Mouse (Mus musculus): Measurements from ENCODE around the gene Clk3. TPM values are rescaled to one million over a fixed set of nuclear protein-coding genes. Genes with fewer than 3 reads are reported as not detected.

Clk3 gene
- polyA plus RNA-seq, 1 experiment from 2014 or later, result 105 TPM

- H3K4me1 ChIP-seq (replicated peaks), result peaks cover 89% of the 10 kb centered on the region
- WGBS (ENCODE audit: insufficient replicate concordance), result 13% methylated on average over 1 of the region's 1 CpGs
- peak overlapping the region; percentile 43 for H3K4me3 ChIP-seq (replicated peaks)
- peak overlapping the region; percentile 57 for H3K9ac ChIP-seq
- no peaks in the 10 kb centered on the region for H3K36me3 ChIP-seq (replicated peaks)
- peak overlapping the region; percentile 64 for H3K4me2 ChIP-seq
- H3K27ac ChIP-seq (replicated peaks), result peak overlapping the region; percentile 99
- H3K9me3 ChIP-seq (replicated peaks), result no peaks in the 10 kb centered on the region
- ATAC-seq (ENCODE audit: insufficient read depth), result peak; percentile 3; the same call in 1 of the 2 replicates
- H3K27me3 ChIP-seq, result 0 out of 2 replicates have a peak, but pooled peaks cover 4% of the 10 kb centered on the region
These were observed 4.6 kb upstream of the Clk3 start for GRCm38 (mm10) chr9:57770214-57770613.

DNA sequence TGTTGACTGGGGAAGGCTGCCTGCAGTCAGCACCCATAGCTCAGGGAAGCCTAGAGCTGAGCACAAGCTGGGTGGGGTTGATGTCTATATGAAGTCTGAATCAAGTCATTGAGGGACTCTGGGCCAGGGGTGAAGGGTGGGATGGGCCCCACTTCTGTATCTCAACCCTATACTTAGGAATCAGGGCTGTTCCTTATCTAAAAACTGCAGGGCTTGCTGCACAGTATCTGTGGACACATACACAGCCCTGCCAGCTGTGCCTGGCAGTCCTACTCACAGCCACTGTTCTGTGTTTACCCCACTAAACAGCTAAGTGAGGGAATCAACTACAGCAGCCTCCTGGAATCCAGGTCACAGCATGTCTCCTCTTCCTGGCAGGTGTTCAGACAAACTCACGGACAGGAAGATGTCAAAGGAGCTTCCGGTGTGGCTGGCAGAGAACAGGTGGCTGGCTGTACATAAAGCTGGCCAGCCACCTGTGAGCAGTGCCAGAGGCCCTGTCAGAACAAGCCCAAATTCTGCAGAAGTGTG is 3.9 kb upstream of the Clk3 start:
- Histone ChIP-seq H3K9ac (peak overlapping the region; percentile 57), H3K27ac (replicated peaks) (peak overlapping the region; percentile 99), H3K27me3 (0 out of 2 replicates have a peak, but pooled peaks cover 4% of the 10 kb centered on the region), H3K36me3 (replicated peaks) (no peaks in the 10 kb centered on the region), H3K4me3 (replicated peaks) (peak overlapping the region; percentile 43), H3K4me2 (peak overlapping the region; percentile 64), H3K9me3 (replicated peaks) (no peaks in the 10 kb centered on the region), H3K4me1 (replicated peaks) (peaks cover 82% of the 10 kb centered on the region)
- ATAC-seq (ENCODE audit: insufficient read depth), result peak; percentile 81
- WGBS (ENCODE audit: insufficient replicate concordance), result 43% methylated on average over 2 of the region's 2 CpGs

GRCm38 (mm10) chr9:57767231-57767630 is 1.6 kb upstream of the Clk3 start:
- no peaks in the 10 kb centered on the region for H3K9me3 ChIP-seq (replicated peaks)
- ATAC-seq (ENCODE audit: insufficient read depth), result no peak
- H3K4me3 ChIP-seq (replicated peaks), result no peak overlapping the region
- peaks cover 78% of the 10 kb centered on the region for H3K4me1 ChIP-seq (replicated peaks)
- no peak overlapping the region for H3K4me2 ChIP-seq
- H3K9ac ChIP-seq, result peak overlapping the region; percentile 2; the same call in 1 of the 2 replicates
- 0 out of 2 replicates have a peak, but pooled peaks cover 4% of the 10 kb centered on the region for H3K27me3 ChIP-seq
- 0 out of 2 replicates have a peak, but pooled peaks cover 6% of the 10 kb centered on the region for H3K36me3 ChIP-seq (replicated peaks)
- peak overlapping the region; percentile 99 for H3K27ac ChIP-seq (replicated peaks)
- WGBS (ENCODE audit: insufficient replicate concordance), result 82% methylated on average over 4 of the region's 4 CpGs

DNA sequence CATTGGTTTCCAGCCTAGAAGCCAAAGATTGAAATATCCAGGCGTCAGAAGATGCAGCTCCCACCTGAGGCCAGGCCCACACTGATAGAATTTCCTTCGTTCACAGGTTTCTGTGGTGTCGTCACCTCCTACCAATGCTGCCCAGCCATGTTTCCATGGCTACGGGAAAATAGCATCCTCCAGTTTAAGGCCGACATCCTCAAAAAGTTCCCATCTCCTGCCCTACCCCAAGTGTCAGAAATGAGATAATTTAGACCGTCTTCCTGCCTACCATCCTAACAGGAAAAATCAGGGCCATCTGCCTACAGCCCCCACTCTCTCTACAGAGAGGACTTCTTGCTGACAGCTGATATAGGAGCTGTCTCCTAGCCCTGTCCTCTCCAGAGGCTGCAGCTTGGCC is 771 bp upstream of the Clk3 start:
- no peaks in the 10 kb centered on the region for H3K9me3 ChIP-seq (replicated peaks)
- peak overlapping the region; percentile 99 for H3K27ac ChIP-seq (replicated peaks)
- no peak for ATAC-seq (ENCODE audit: insufficient read depth)
- H3K9ac ChIP-seq, result peak overlapping the region; percentile 95
- WGBS (ENCODE audit: insufficient replicate concordance), result 54% methylated on average over 6 of the region's 6 CpGs
- H3K4me2 ChIP-seq, result peak overlapping the region; percentile 93
- 0 out of 2 replicates have a peak, but pooled peaks cover 4% of the 10 kb centered on the region for H3K27me3 ChIP-seq
- H3K36me3 ChIP-seq (replicated peaks), result peaks cover 14% of the 10 kb centered on the region
- peak overlapping the region; percentile 85 for H3K4me3 ChIP-seq (replicated peaks)
- peaks cover 78% of the 10 kb centered on the region for H3K4me1 ChIP-seq (replicated peaks)

DNA sequence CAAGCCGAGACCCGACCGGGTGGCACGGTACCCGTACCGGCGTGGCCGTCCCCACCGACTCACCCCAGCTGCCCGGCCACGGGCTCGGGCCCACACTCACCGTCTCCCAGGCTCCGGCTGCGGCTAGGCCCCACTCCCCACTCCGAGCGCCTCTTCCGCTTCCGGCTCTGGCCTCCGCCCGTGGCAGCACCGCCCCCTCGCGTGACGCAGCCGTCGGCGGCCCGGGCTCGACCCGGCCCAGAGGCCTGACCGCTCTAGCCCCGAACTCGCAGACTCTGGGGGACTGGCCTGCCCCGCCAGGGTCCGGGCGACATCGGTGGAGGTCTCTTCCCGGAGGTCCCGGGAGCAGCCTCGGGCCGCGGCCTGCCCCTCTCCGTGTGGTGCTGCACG is 691 bp downstream of the Clk3 start:
- H3K4me3 ChIP-seq (replicated peaks), result peak overlapping the region; percentile 85
- 0 out of 2 replicates have a peak, but pooled peaks cover 4% of the 10 kb centered on the region for H3K27me3 ChIP-seq
- H3K4me2 ChIP-seq, result peak overlapping the region; percentile 93
- no peaks in the 10 kb centered on the region for H3K9me3 ChIP-seq (replicated peaks)
- H3K4me1 ChIP-seq (replicated peaks), result peaks cover 81% of the 10 kb centered on the region
- ATAC-seq (ENCODE audit: insufficient read depth), result peak; percentile 80
- peak overlapping the region; percentile 95 for H3K9ac ChIP-seq
- under 1% methylated on average over 45 of the region's 45 CpGs for WGBS (ENCODE audit: insufficient replicate concordance)
- peaks cover 29% of the 10 kb centered on the region for H3K36me3 ChIP-seq (replicated peaks)
- H3K27ac ChIP-seq (replicated peaks), result peak overlapping the region; percentile 99

DNA sequence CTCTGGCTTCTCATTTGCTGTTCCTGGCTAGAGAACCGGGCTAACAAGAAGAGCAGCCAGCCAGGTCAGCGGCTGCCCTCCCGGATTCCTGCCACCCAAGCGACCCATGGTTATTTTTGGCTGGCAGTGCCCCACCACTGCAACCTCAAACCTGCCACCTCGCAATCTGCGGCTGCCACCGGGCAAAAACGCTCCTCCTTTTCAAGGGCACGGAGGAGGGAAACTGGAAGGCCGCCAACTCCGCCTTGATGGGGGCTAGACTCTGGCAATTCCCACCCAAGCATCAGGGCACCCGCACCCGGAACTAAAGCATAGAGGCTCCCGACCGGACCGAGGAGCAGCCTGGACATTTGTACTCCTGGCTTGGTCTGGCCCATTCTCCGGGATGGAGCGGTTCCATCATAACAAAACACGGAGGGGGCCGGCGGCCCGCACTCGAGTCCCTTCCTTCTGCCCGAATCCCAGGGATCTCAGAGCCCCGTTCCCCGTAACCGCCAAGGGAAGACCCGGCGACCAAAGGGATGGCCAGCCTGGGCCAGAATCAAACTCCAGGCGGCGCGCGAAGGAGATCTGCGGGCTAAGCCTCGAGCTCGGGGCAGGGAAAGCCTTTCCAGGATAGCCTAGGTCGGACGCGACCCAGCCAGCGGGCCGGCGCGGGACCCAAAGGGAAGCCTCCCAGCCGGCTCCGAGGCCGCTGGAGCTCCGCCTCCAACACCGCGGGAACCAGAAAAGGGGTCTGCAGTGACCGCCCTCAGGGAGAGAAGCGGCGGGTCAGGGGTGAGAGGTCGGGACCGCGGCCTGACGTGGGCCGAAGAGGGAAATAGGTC is 1.3 kb downstream of the Clk3 start:
- Histone ChIP-seq H3K4me3 (replicated peaks) (peak overlapping the region; percentile 85), H3K9me3 (replicated peaks) (no peaks in the 10 kb centered on the region), H3K4me2 (peak overlapping the region; percentile 93), H3K27ac (replicated peaks) (peak overlapping the region; percentile 99), H3K27me3 (0 out of 2 replicates have a peak, but pooled peaks cover 4% of the 10 kb centered on the region), H3K4me1 (replicated peaks) (peaks cover 81% of the 10 kb centered on the region), H3K36me3 (replicated peaks) (peaks cover 35% of the 10 kb centered on the region), H3K9ac (peak overlapping the region; percentile 95)
- ATAC-seq (ENCODE audit: insufficient read depth), result peak; percentile 26
- WGBS (ENCODE audit: insufficient replicate concordance), result under 1% methylated on average over 55 of the region's 57 CpGs

DNA sequence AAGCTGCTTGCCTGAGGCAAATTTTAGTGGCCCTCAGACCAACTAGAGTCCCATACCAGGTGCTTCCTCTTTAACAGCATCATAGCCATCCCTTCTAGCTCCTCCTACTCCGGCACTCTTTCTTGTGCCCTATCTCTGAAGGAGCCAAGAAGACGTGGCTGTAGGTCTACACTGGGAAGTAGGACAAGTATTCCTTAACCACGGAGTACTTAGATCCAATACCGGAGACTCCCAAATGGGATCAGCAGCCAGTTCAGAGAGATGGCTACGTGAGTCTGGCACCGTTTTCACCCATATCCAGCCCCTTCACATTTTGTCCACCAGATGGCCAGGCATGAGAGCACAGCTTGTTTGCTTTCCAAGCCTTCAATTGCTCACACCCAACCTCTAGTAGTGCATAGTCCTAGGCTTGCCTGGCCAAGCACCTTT is 3.1 kb downstream of the Clk3 start:
- H3K4me2 ChIP-seq, result peak overlapping the region; percentile 93
- WGBS (ENCODE audit: insufficient replicate concordance), result 30% methylated on average over 6 of the region's 6 CpGs
- peak overlapping the region; percentile 85 for H3K4me3 ChIP-seq (replicated peaks)
- 0 out of 2 replicates have a peak, but pooled peaks cover 4% of the 10 kb centered on the region for H3K27me3 ChIP-seq
- H3K4me1 ChIP-seq (replicated peaks), result peaks cover 87% of the 10 kb centered on the region
- peak overlapping the region; percentile 95 for H3K9ac ChIP-seq
- H3K36me3 ChIP-seq (replicated peaks), result peaks cover 53% of the 10 kb centered on the region
- peak overlapping the region; percentile 99 for H3K27ac ChIP-seq (replicated peaks)
- no peaks in the 10 kb centered on the region for H3K9me3 ChIP-seq (replicated peaks)
- ATAC-seq (ENCODE audit: insufficient read depth), result no peak

- WGBS (ENCODE audit: insufficient replicate concordance), result 89% methylated on average over 13 of the region's 13 CpGs
- Histone ChIP-seq H3K36me3 (replicated peaks) (peaks cover 60% of the 10 kb centered on the region), H3K9me3 (replicated peaks) (no peaks in the 10 kb centered on the region), H3K9ac (peak overlapping the region; percentile 95), H3K4me1 (replicated peaks) (peaks cover 87% of the 10 kb centered on the region), H3K27me3 (0 out of 2 replicates have a peak, but pooled peaks cover 3% of the 10 kb centered on the region), H3K4me2 (peak overlapping the region; percentile 93), H3K4me3 (replicated peaks) (peak overlapping the region; percentile 85), H3K27ac (replicated peaks) (peak overlapping the region; percentile 99)
- ATAC-seq (ENCODE audit: insufficient read depth), result no peak
These were observed 3.8 kb downstream of the Clk3 start for GRCm38 (mm10) chr9:57761563-57762551.

DNA sequence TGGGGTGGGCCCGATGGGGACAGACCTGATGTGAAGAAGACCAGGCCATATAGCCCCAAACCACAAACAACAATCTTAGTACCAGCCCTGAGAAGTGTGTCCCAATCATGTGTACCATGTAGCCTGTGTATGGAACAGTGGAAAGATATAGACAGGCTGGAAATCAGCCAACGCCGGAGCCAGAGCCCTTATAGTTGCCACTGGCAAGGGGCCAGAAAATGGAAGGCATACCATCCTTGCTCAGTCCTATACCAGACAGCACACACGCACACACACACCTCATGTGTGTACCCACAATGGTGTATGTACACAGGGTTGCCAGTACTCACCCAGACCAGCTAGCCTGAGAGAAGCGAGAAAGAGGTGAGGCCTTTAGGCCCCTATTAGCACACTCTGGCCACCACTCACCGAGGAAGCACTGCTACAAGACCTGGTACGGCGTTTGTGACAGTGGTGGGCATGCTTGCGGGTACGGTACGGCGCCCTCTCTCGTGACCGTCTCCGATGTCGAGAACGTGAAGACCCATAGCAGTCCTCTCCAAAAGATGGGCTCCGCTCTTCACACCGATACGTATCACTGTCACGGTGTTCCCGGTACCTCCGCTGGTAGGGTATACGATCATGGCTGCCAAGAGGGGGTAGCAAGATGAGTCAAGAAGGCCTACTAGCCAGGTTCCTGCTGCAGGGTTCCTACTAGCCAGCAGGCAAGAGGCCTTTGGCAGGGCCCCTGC is 5.1 kb downstream of the Clk3 start:
- H3K4me2 ChIP-seq, result peak overlapping the region; percentile 60
- peaks cover 76% of the 10 kb centered on the region for H3K4me1 ChIP-seq (replicated peaks)

GRCm38 (mm10) chr9:57759289-57759688 is 6.4 kb downstream of the Clk3 start:
- Histone ChIP-seq H3K4me1 (replicated peaks) (peaks cover 76% of the 10 kb centered on the region), H3K36me3 (replicated peaks) (peaks cover 84% of the 10 kb centered on the region), H3K27me3 (no peaks in the 10 kb centered on the region), H3K4me3 (replicated peaks) (peak overlapping the region; percentile 21), H3K4me2 (peak overlapping the region; percentile 60), H3K9ac (peak overlapping the region; percentile 38), H3K9me3 (replicated peaks) (no peaks in the 10 kb centered on the region), H3K27ac (replicated peaks) (peak overlapping the region; percentile 86)
- ATAC-seq (ENCODE audit: insufficient read depth), result peak; percentile 41
- WGBS (ENCODE audit: insufficient replicate concordance), result 21% methylated on average over 6 of the region's 6 CpGs

More for the DNA sequence above, 5.1 kb downstream of the Clk3 start:
- Histone ChIP-seq H3K9ac (no peak overlapping the region), H3K9me3 (replicated peaks) (no peaks in the 10 kb centered on the region), H3K36me3 (replicated peaks) (peaks cover 72% of the 10 kb centered on the region), H3K4me3 (replicated peaks) (peak overlapping the region; percentile 4; the same call in 1 of the 2 replicates), H3K27me3 (no peaks in the 10 kb centered on the region), H3K27ac (replicated peaks) (peak overlapping the region; percentile 99)
- WGBS (ENCODE audit: insufficient replicate concordance), result 95% methylated on average over 24 of the region's 24 CpGs
- no peak for ATAC-seq (ENCODE audit: insufficient read depth)

Measured in liver, embryonic 15.5 days (tissue).